Mouse (Mus musculus) kidney, adult 18-20 months (tissue): ENCODE data around the gene Aqp12.

Source experiments
- DNase-seq: peaks from one replicate; pipeline ENCODE4 v3.0.0; 2021

Gene Aqp12

GRCm38 (mm10) chr1:93018716-93019115 lies 12.6 kb downstream of the Aqp12 start:
- DNase-seq, result no peak

GRCm38 (mm10) chr1:93020602-93021001 lies 14.5 kb downstream of the Aqp12 start:
- DNase-seq, result no peak

- no peak for DNase-seq
Measured at GRCm38 (mm10) chr1:93026600-93026999, 20.5 kb downstream of the Aqp12 start.

- no peak for DNase-seq
Measured at GRCm38 (mm10) chr1:93029387-93029786, 23.3 kb downstream of the Aqp12 start.

DNA sequence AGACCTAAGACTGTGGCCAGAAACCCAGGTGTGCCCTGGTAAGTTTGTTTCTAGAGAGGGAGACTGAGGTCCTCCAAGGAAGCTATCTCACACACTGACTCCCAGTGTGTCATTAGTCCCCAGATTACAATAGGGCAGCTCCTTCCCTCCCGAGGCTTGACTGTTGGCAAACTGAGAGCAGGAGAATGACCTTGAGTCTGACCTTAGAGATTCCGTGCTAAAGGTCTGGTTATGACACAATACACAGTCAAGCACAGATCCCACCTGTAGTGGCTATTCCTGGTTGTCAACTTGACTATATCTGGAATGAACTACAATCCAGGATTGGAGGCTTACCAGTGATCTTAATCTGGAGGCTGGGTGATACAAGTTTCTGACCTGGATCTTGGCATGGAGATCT lies 23.9 kb downstream of the Aqp12 start:
- DNase-seq, result no peak

DNA sequence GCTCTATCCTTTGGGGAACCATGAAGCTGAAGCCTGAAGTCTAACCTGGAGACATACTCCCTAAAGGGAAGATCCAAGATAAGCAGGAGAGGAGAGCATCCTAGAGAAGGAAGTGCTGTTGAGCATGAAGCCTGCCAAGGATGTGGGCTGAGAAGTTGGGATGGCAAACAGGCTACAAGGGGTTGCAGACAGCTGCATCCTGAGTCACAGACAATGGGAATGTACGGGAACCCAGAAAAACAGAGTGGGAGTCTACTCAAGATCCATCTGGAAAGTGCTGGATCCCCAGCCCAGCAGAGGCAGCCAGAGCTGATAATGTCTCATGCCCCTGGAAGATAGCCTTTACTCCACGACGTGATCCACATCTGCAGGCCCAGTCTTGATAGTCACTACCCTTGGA lies 25.1 kb downstream of the Aqp12 start:
- DNase-seq, result no peak

- no peak for DNase-seq
Measured at GRCm38 (mm10) chr1:93033989-93034388, 27.9 kb downstream of the Aqp12 start.

DNA sequence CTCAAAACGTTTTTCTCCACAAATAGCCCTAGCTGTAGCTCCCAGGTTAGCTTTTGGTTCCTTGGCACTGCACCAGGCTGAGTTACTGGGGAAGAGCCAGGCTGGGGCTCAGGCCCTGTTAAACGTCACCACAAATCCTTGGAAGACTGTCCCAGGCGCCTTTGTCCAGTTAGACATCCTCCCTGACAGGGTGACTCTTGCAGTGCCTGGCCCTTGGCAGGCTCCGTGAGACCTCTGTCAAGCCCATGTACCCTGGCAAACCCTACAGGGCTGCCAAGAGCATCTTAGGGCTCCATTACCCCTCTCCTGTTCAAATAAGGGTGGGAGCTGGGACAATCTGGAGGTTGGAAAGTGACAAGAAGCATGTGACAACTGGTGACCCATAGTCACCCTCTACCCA lies 29.8 kb downstream of the Aqp12 start:
- DNase-seq, result no peak

DNA sequence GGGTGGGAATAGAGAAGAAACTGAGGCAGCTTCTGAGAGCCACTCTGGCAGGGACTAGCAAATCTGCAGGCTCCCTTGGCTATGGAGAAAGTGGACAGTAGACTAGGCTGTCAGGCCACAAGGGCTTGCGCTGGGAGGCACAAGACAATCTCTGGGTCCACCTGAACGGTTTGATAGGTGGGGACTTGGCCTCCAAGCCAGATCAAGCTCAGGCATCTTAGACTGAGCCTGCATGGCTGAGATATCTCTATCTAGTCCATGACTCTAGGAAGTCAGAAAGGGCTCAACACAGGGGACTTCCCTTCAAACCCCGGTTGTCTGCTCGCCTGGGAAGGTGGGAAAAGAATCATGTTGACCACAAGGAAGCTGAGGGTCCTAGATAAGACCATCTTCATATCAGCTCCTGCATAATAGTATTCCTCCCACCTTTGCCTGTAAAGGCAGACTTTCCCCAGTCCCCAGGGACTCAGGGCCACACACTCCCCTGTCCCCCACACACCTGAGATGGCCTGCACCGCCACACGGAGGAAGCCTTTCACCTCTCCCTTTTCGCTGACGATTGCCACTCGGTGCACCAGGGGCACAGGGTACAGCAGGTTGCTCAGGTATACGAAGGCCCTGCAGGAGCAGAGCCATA lies 40.1 kb downstream of the Aqp12 start:
- DNase-seq, result no peak

GRCm38 (mm10) chr1:93050071-93050470 lies 43.9 kb downstream of the Aqp12 start:
- DNase-seq, result no peak

GRCm38 (mm10) chr1:93051124-93051833 lies 45.1 kb downstream of the Aqp12 start:
- DNase-seq, result no peak
